Mouse (Mus musculus): ENCODE measurements around the gene Gm14434.
"Not testable (repeated sequence)": the region's sequence is repeated elsewhere in the genome, so short reads cannot be mapped to it uniquely, and the experiment has no call there.

The Gm14434 gene

DNA sequence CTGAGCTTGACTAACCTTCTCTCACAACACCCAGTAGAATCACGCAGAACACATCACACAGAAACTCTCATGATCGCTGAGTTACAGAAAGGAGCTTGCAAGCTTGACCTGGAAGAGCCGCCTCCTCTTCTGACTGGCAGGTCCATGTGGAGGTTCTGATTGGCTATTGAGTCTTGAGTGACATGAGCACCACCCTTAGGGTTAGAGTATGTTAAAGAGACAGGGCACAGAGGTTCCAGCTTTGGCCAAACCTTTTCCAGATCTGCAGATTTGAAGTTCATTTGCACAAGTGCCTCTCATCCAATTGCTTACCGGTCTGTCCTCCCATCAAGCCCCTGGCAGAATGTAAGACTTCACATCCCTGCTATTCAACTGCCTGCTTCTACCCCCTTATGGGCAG lies at the start of gene Gm14434:
Gm14434 (minus strand) TSS at position 101 of the 400 bp plus-strand sequence.
- not testable (repeated sequence) for DNase-seq (ENCODE audit: low spot score in 2 of 2)

DNA sequence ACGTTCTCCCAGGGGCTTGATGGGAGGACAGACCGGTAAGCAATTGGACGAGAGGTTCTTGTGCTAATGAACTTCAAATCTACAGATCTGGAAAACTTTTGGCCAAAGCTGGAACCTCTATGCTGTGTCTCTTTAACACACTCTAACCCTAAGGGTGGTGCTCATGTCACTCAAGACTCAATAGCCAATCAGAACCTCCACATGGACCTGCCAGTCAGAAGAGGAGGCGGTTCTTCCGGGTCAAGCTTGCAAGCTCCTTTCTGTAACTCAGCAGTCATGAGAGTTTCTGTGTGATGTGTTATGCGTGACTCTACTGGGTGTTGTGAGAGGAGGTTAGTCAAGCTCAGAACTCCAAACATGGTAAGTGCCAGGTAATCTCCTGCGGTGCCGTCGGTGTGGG lies 34.2 kb upstream of the Gm14434 start, which contains the start of gene Zfp967:
Zfp967 (plus strand) TSS at position 301 of the 400 bp plus-strand sequence.
- DNase-seq (ENCODE audit: low spot score in 2 of 2): not testable (repeated sequence)

GRCm38 (mm10) chr2:176423294-176423693 lies 63.3 kb downstream of the Gm14434 start, which contains the start of gene Gm14435:
TSS of gene Gm14435 (plus strand) at chr2:176423594.
- DNase-seq (ENCODE audit: low spot score in 2 of 2): not testable (repeated sequence)
